9 mouse cellular contexts compared by ENCODE assay signal in genomic region chr17:90452770-90453169, GRCm38 (mm10).
DNase-seq lines count a peak whose midpoint lies in the region; TF ChIP-seq lines count a peak whose summit lies in the region.
"Had no signal": no experiment of that assay in that cellular context is flagged by ENCODE, and none has a peak within 500 bp of the region (broad histone marks: within the 10 kb centered on the region; RNA-seq: fewer than 3 reads in every experiment).

No protein-coding gene starts in this region.

- peak overlapping the region; percentile 97 for H3K4me3 ChIP-seq in cortical plate, adult 2 months (ENCODE audit: insufficient read depth, low read length)
- H3K4me3 ChIP-seq: heart, embryonic 12.5 days had no signal

- H3K36me3 ChIP-seq in splenic B cell, adult 2 months (ENCODE audit: control insufficient read depth, insufficient read depth, low read length, poor library complexity, severe bottlenecking), result no peaks in the 10 kb centered on the region
- H3K36me3 ChIP-seq: heart, embryonic 12.5 days had no signal

- no peaks in the 10 kb centered on the region; the same call in 1 of the 2 replicates for H3K4me1 ChIP-seq in cortical plate, adult 2 months (ENCODE audit: control insufficient read depth, insufficient read depth, low read length)

- H3K27me3 ChIP-seq in splenic B cell, adult 2 months (ENCODE audit: control insufficient read depth, insufficient read depth, low read length, poor library complexity, severe bottlenecking), result no peaks in the 10 kb centered on the region

- H3K27ac ChIP-seq in cortical plate, adult 2 months (ENCODE audit: insufficient read depth, low read length), result peak overlapping the region; percentile 33; the same call in 1 of the 2 replicates

- TF ChIP-seq CTCF in cortical plate, adult 2 months (IDR thresholded peaks at IDR 0.05; ENCODE audit: extremely low read depth, insufficient read depth, low read length), result 0 out of 2 replicates have a peak, but pooled peaks have one; percentile 3

- no peak for TF ChIP-seq POLR2A in cortical plate, adult 2 months (IDR thresholded peaks at IDR 0.05; ENCODE audit: extremely low read depth, insufficient read depth, low read length)

- DNase-seq in right cerebral cortex, postnatal 10 days (ENCODE audit: low spot score in 2 of 2), result peak; percentile 44 to 63
- DNase-seq in right cerebral cortex, adult 18-20 months, result no peak
- DNase-seq in layer of hippocampus, adult 9-11 months, result peak; percentile 59
- DNase-seq in splenic B cell, adult 2 months (ENCODE audit: low read depth, low spot score), result peak; percentile 5
- DNase-seq in adrenal gland, postnatal 25 days, result no peak
- DNase-seq in thymus, adult 18-20 months, result no peak
- no peak for DNase-seq in kidney, adult 8-10 months

Comparison
In these comparisons a context has a peak if more than half of its experiments do, and no peak if none do; other contexts are left out.
1. DNase-seq: peak in right cerebral cortex, postnatal 10 days (2 of 2), layer of hippocampus, adult 9-11 months (single experiment) and splenic B cell, adult 2 months (single experiment); none in right cerebral cortex, adult 18-20 months (single experiment), adrenal gland, postnatal 25 days (single experiment), thymus, adult 18-20 months (0 of 2) and kidney, adult 8-10 months (0 of 2).